Mouse (Mus musculus) embryo, embryonic 9.5 days (tissue): Measurements from ENCODE around the gene Pde6h.
"Not testable (repeated sequence)": the region's sequence is repeated elsewhere in the genome, so short reads cannot be mapped to it uniquely, and the experiment has no call there.

Experiments
- DNase-seq: peaks from one replicate; pipeline ENCODE4 v3.0.0-alpha.2; 2017; ENCODE audit errors: extremely low spot score

The Pde6h gene

DNA sequence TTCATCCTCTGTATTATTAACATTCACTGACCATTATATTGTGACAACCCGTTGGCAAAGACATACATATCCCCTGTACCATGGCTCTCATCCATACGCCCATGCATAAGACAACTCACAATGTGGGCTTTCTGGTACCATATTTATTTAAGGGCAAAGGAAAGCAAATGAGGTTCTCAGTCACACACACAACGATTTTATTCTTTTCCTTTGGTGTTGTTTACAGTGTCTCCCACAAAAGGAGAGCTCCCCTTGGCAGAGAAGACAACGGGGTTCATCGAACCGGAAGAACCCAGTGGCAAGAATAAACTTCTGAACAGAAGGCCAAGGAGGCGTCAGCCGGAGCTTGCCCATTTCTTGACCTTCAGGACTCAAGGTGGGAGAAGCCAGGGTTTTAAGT is at the start of gene Pde6h:
TSS of gene Pde6h (plus strand) at position 301 of the 400 bp plus-strand sequence.
- no peak for DNase-seq

DNA sequence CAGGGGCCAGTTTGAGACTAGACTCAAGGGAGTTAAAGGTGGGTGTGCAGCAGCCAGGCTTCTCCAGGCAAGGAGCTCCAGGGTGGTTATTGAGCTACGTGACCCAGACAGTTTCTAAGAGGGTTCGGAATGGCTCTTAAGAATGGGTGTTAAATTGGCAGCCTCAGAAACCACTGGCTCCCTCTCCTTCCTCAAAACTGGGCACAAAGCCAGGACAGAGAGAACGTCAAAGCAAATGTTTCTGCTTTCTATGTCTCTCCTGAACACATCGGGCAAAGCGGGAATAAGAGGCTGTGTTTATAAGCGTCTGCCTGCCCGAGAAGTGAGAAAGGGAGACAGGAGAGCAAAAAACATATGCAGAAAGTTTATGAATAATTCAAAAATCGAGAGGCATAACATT is 49.0 kb upstream of the Pde6h start:
- no peak for DNase-seq

DNA sequence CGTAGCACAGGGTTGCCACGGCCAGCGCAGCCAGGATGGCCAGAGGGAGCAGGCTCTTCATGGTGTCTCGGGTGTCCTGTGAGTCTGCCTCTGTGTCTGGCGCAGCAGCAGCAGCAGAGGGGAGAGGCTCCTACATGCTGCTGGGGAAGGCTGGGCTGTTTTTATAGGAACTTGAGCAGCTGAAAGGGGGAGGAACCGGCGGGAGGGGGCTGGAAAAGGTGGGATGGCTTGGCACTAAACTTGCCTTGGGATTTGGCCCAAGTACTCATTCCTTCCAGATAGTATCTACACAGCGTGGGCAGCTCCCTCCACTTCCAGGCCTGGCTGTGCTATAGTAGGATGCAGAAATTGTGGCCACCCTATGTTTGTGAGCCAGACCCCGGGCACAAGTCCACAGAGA is 48.0 kb upstream of the Pde6h start, which contains the start of gene Mgp:
TSS of gene Mgp (minus strand) at position 154 of the 400 bp plus-strand sequence.
- peak; percentile 22 for DNase-seq

DNA sequence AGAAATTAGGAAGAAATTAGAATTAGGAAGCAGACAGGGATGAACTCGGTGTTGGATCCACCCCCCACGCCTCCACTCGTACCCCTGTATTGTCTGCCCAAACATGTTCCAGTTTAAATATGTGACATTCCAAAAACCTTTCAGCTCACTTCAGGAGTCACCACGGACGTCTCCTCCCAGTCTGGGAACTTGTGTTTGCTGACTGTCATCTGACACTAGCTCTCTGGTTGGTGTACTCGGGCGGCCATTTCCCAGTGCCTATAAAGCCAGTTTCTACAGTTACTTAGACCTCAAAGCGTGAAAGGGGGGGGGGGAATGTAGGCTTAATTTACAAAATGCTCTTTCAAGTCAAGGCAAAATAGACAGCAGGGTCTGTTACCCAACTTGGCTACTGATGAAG is 42.0 kb upstream of the Pde6h start:
- no peak for DNase-seq

DNA sequence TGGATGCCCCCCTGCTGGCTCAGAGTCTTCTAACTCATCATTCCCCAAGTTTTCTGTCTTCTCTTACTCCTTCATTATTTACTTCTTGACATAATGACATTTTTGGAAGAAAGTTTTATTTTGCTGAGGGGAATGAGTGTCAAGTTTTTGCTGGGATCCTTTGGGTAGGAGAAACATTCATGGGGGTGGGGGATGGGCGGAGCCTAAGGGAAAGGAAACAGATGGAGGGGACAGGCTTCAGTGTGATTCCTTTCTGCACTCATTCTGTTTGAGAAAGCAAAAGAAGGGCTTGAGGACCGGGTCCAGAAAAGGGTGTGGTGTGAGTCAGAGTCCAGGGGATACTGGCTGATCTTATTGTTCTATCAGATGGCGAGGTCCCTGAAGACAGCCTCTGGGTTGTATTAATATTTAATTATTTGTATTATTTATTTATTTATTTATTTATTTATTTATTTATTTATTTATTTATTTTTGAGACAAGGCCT is 40.2 kb upstream of the Pde6h start:
- DNase-seq: no peak

DNA sequence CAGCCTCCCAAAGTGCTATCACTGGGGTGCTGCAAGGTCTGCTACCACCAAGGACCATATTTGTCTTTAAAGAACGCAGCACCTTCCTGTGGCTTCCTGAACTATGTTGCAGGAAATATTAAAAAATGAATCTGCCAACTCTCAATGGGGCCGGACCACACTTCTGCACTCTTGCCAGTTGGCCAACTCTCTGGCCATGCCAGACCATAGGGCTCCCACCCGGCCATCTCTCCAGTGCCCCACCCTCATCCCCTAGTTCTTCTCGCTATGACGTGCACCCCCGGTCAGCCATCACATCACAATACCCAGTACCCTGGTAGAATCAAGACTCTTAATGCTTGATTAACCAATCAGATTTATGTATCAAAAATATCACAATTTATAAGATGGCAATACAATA is 39.7 kb upstream of the Pde6h start:
- no peak for DNase-seq

DNA sequence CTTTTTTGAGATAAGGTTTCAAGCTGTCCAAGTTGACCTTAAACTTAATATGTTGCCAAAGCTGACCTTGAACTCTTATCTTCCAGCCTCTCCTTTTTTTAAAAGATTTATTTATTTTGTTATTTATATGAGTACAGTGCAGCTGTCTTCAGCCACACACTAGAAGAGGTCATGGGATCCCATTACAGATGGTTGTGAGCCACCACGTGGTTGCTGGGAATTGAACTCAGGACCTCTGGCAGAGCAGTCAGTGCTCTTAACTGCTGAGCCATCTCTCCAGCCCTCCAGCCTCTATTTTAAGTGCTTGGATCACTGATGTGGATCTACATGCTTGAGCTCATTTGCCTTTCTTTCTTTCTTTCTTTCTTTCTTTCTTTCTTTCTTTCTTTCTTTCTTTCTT is 38.9 kb upstream of the Pde6h start:
- DNase-seq: not testable (repeated sequence)

DNA sequence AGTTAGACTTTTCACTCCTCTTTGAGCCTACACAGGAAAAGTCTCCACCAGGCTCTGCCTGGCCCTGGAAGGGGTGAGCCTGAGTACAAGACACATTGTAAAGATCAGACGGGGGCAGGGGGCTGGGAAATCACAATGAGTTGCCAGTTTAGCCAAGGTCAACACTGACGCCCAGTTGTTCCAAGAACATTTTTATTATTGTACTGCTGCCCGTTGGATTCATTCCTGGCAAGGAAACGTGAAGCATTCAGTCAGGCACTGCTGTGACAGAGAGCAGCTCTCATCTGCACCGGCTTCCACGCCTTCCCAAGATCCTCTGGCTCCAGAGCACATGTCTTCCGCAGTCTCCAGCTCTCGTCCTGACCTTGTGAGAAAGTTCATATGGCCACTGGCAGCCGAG is 35.8 kb upstream of the Pde6h start:
- no peak for DNase-seq

DNA sequence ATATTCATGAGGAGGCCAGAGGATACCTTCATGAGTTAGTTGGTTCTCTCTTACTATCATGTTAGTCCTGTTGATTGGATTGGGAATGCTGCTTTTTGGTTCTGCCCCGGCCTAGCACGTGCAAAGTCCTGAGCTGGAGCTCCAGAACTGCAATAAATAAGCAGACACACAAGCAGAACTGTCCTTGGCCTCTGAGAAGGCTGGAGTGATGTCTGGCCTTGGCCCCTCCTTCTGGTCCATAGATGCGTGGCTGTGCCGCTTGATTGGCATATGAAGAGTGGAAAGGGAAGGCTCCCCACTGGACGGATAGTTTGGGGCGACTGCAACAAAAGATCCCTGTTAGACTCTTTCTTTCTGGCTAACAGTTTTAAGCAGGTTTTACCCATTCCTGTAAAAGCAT is 34.6 kb upstream of the Pde6h start:
- DNase-seq: no peak

DNA sequence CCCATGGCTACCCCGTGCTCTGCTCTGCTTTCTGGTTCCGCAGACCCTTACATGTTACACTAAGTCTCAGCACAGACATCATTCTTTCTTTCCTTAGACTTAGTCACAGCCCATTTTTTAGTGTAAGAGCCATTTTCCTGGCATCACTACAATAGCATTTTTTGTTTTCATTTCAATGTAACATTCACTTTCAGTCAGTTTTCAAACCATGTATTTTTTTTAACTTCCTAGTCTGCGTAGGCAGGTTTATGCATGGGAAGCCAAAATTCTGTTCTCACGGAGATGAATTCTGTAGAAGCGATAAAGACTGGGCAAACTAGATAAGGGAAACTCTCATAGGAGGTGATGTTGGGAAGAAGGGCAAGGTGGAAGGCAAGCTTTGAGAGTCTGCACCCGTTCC is 34.1 kb upstream of the Pde6h start:
- DNase-seq: no peak

DNA sequence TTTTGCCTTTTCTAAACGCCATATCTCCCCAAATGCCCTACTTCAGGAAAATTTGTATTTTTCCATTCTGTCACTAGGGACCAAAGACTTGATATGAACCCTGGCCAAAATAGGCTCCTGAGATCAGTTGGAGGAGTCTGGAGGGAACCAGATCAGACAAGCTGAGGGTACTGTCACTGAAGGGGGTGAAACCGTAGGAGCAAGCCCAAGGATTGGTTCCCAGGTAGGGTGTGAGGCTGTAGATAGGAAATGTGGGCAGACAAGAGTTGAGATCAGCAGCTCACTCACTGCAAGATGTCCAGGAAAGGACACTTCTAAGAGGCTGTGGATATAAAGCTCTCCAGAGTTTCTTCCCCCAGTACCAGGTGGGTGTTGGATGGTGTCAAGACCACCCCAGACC is 31.6 kb upstream of the Pde6h start:
- DNase-seq: no peak

DNA sequence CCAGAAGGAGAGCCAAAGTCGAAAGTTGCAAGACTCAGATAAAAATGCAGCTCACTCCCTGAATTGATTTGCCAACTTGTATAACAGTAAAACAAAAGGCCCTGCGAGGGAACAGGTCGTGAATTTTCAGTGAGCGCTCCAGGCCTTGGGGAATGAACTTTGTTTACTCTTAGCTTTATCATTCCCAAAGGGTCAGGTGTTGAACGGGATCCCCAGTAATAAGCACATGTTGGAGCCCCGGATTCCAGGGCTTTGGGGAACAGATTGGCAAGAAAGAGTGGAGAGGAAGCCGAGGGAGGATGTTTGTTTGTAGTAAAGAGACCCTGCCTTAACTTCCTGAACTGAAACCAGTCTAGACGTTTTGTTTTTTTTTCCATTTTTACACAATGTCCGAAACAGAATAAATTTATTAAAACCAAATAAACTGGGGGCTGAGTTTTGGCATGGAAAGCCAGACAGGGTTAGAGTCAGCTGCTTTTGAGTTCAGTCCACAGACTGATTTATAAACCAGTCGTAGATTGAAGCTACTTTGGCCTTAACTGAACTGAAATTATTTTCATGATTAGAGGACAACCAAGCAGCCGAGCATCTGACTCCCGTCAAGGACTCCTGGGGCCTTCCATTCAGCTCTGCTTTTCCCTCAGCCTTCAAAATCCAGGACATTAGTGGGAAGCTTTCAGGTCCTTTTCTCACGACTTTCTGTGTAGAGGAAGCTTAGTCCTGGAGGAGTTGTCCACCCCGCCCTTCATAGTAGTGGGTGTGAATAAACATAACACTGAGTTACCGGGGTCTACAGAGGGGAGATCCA is 28.9 kb upstream of the Pde6h start:
- DNase-seq: no peak

DNA sequence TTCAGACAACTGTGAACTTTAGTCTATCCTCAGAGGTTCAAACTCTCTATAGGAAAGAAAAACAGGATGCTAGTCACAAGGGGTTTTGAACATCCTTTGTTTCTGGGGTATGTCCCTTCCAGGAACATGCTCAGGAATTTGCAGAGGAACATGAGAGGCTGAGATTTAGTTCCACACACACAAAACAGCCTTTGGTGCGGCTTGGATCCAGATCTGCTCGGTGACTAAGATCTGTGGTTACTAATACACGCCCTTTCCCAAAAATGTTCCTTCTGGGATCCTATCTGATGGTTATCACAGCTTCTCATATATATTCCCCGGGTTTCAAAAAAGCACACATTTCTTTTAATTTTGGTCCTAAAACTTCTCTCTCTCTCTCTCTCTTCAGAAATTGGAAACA is 25.8 kb upstream of the Pde6h start:
- DNase-seq: no peak

DNA sequence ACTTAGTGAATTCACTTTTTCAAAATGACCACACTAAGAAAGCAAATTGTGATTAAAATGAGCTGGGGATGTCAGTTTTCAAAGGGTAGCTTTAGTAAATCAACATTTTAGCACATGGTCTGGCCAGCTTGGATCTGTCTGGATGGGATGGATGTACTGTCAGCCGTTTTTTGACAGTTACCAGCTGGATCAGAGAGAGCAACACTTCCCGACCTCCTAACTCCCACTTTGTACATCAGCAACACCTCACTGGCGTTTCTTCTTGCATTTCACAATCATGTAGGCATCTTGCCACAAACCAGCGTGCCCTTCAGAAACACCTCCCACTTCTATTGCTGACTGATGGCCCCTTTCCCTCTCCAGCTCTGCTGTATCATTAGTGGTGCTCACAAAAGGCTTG is 25.4 kb upstream of the Pde6h start:
- no peak for DNase-seq

DNA sequence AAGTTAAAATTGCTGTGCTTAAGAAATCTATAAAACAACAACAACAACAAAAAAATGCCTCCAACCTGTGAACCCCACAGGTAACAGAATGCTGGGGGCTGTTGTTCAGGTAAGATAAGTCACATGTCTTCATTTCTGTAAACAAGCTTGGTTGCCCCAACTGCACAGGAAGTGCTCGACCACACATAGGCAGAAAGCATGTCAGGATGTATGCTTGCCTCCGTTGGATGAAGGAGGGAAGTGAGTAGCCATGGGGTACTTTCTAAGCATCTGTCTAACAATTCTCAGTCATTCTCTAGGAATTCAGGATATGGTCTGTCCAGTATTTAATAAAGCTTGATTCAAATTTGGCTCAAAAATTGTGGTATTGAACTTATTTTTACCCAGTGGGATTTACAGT is 24.7 kb upstream of the Pde6h start:
- DNase-seq: no peak

DNA sequence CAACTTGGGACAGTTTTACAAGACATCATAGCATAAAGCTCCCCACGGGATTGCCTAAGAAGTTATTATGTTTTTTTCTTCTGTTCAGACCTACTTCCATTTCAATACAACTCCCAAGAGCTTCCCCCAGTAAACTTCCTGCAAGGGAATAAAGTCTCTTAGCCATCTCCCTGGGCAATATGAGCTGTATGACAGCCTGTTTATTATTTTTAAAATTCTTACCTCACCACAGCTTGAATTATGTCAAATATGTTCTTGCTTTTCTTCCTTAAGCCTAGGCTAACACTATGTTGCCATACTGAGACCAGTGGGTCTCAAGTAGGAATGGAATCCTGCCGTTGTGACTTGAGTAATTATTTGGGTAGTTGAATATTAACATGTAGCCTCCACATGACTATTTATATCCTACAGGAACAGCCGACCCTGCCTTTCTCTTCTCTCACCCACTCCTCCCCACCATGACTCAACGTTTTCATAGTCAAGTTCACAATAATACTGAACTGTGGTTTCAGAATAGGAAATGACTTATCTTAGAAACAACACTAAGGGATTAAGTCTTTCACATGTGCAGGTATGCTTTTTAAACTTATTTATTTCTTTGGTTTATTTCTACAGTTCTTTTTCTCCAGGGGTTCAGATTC is 23.1 kb upstream of the Pde6h start:
- no peak for DNase-seq

DNA sequence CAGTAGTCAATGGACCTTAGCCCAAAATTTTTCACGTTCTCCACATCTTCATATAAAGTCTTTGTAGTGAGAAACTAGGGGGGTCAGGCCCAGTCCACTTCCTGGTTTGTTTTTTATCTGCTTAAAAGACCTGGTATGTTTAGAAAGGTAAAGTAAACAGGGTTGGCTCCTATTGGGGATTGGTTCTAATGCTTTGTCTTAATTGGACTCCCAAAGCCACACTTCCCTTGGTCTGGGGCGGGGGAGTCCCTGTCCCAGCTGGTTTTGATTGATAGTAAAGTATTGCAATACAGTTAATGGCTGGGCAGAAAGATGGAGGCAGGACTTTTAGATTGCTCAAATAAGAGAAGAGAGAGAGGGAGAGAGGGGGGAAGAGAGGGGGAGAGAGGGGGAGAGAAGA is 22.6 kb upstream of the Pde6h start:
- no peak for DNase-seq

DNA sequence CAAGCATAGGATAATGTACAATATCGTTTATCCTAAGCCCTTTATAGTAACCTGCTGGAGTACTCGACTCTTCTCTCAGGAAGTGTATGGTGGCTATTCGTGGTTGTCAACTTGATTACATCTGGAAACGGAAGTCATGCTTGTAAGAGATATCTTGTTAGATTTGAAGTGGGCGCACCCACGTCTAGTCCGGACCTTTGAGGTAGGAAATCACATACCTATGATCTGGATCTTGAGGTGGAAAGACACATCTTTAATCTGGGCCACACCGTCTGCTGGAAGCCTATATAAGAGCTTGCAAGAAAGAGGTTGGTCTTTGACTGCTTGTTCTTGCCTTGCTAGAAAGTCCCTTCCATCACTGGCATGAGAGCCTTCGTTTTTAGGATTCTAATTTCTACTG is 21.1 kb upstream of the Pde6h start:
- no peak for DNase-seq

DNA sequence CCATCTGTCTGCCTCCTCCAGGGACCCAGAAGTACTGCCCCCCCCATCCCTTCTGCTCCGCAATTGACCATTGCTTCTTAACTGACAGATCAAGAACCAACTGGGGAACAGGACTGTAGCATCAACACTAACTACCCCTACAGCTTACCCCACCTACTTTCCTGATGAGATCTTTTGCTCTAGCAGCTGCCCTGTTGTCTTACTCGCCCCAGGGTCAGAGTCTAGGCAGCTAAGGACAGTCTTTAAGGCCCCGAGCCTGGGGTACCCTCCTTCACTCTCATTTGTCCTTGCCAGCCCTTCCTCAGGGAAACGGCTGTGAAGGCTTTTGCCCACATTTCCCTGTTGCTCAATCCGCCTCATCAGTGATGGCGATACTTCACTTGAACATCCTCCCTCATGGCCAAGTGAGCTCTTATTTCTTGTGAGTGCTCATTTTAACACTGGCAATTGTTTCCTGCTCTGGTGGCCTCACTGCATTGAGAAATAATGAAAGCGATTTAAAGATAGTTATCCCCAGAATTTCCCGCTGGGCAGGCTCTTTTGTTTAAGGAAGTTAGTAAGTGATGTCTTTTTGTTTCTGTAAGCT is 19.7 kb upstream of the Pde6h start:
- DNase-seq: no peak

DNA sequence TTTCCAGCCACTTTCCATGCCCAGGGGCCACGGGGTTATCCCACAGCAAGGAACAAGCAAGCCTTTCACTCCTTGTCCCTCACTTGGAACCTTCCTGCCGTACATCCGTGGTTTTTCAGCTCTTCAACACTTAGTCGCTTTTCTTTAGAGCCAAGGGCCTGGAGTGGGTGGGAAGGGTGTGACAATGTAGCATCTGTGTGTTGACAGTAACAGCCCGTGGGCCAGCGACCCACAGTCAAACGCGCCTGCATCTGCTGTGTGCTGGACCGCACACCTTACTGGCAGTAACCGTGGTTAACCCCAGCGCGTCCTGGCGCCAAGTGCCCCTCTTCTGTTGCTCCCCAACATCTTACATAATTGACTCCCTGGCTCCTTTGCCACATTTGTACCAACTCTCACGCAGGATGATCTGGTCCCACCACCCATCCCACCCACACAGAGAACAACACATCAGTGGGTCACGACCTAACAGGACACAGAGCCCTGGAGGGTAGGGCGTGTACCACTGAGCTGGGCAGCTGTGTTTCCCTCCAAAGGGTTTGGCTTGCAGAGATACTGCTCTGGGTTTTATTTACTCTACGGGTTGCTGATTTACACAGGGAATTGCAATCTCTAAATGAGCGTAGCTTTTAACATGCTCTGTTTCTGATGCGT is 17.2 kb upstream of the Pde6h start:
- no peak for DNase-seq

DNA sequence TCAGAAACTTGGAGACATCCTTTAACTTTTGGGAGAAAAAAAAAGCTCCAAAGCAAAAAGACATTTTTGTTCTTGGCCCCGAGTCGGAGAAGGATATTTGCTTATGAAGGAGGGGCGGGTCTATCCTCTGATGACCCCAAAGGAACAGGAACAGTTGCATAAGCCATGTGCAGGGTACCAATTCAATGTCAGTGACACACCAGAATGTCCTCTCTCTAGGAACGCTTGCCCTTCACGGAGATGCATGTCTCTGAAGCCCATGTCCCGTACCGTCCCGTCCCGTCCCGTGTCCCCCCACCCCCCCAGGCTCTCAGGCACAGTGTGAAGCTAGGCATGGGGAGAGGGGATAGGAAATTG is 16.7 kb upstream of the Pde6h start:
- DNase-seq: no peak

DNA sequence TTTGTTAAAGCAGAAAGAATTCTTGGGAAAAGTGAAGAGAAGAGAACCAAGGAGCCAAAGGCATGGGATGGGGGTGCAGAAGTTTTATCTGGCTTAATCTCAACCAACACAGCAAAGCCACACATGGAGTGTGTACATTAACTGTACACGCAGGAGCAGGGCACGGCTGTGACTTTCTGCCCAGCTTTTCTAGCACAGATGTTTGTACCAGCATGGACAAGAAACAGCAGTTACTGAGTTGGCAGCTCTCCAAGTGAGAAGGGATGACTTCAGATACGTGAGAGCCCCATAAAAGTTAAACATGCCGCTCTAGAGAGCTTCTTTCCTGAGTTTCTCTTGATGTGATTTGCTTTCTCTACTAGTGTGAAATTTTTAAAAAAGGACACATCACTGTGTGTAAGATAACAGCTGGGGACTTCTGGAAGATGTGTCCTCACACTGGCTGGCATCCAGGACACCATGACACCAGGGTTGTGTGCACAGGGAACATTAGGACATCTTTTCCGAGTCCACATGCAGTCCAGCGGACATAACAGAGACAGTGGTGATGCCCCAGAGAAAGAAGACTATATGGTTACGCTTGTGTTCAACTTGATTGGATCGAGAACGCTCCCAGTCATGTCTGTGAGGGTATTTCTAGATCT is 13.3 kb upstream of the Pde6h start:
- no peak for DNase-seq
